Mouse (Mus musculus) regulatory T cell (primary cell): ENCODE results near the gene Adora2a.
"Not testable (repeated sequence)": the region's sequence is repeated elsewhere in the genome, so short reads cannot be mapped to it uniquely, and the experiment has no call there.

Source experiments
- in situ Hi-C: fragments of 300-600 bp; cut with MboI, MseI; formaldehyde crosslinking; loops from one replicate; pipeline ENCODE4 v1.15.1; 2025; ENCODE audit warnings: high pct_unique_total_duplicates

Adora2a gene

GRCm38 (mm10) chr10:75314190-75314980 lies 2.3 kb upstream of the Adora2a start:
- in situ Hi-C loops, result no loop called here

DNA sequence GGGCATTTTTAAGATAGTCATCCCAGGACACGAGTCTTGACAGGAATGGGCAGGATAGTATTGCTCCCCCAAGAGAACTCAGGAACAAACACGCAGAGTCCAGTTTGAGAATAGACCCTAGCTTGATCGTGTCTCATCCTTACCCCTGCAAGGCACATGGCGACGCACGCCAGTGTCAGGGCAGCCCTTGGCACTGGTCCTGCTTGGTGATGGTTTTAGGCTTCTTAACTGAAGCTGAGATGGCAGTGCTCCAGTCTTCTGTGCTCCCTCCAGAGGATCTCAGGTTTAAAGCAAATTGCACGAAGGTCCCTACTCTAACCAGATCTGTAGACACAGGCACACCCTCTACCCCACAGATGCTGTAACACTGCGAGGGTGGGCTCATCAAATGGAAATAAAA lies 921 bp upstream of the Adora2a start:
- in situ Hi-C loops, result no loop called here

DNA sequence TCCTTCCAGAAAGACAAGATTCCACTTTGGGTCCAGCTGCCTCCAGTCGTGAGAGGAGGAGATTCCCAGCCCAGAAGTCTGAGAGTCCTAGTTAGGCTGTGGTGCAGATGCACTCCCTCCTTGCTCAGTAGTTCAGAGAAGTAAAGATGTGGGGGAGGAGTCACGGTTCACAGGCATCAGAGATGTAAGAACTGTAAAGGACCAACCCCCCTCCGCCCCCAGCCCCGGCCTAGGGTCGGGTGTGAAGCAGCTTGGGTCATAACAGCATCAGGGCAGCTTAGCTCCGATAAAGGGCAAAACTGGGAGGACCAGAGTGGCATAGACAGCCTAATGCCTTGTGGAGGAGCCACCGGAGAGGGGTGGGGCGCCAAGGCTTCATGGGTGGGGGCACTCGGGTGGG lies 205 bp upstream of the Adora2a start:
- in situ Hi-C loops, result no loop called here

- in situ Hi-C loops, result no loop called here
Observed at GRCm38 (mm10) chr10:75316908-75317761, 458 bp downstream of the Adora2a start.

GRCm38 (mm10) chr10:75318206-75318605 lies 1.5 kb downstream of the Adora2a start:
- in situ Hi-C loops, result no loop called here

DNA sequence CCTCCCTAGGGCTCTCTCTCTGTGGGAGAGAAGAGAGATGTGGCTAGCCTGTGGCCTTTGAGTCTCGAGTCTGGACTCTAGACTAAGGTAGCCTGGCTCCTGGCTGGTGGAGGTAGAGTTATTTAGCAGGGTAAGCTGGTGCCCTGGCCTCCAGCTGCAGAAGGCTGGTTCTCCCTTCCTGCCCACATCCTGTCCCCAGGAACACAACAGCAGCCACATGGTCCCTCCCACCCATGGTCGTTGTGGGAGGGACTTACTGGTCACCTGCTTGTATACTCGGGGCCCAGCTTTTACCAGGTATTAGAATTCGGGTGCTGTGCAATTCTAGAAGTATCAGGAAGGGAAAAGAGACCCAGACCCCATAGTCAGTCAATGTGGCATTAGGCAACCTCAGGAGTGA lies 3.6 kb downstream of the Adora2a start:
- in situ Hi-C loops, result no loop called here

DNA sequence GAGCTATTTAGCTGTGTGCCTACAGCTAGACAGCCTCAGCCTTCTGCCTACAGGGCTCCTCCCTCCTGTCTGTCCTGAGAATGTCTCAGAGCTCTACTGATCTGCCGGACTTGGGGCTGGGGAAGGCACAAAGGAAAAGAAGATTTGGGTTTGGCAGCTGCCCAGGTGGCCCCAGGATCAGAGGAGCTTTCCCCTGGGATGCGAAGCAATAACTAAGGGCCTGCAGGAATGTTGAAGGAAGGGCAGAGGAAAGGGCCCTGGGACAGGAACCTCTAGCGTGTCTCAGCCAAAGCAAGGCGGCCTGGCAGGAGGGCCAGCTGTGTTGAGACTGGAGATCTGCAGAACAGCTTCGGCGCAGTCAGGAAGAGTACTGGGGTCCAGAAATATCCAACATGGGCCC lies 6.3 kb downstream of the Adora2a start:
- in situ Hi-C loops, result no loop called here

DNA sequence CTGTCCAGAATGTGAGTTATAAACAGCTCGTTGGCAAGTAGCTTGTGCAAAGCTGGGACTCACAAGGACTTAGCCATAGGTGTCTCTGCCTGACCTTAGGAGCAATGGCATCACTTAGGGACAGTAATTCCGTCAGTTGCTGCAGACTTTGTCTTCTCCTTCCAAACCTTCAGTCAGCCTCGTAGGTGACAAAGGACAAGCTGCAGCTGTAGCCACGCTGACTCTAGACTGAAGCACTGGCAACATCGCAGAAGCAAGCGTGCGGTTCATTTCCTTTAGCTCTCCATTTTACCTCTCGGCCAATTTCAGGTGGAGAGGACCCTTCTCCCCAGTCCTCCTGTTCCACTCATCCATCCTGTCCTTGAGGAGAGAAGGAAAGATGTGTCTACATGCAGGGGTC lies 7.3 kb downstream of the Adora2a start:
- in situ Hi-C loops, result no loop called here

DNA sequence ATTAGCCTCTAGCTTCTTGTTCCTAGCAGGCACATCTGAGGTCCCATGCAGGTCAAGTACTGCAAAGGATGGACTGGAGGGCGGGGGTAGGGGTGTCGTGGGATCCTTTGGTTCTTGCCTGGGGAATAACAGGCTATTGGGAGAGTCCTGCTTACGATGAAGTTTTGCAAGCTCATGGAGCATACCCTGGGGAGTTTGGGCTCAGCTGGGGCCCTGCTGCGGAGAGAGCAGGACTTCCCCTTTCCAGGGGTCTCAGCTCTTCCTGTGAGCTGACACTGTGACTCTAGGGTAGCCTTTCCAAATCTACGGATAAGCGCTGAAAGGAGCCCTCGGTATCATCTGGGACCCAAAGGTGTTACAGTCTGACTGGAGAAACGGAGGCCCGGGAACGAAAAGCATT lies 7.7 kb downstream of the Adora2a start:
- in situ Hi-C loops, result no loop called here

GRCm38 (mm10) chr10:75325821-75326220 lies 9.1 kb downstream of the Adora2a start:
- in situ Hi-C loops, result loop anchor here (5.0 kb wide), 1 partner anchor 111 kb away; no protein-coding TSS in a partner anchor

GRCm38 (mm10) chr10:75326553-75326952 lies 9.9 kb downstream of the Adora2a start:
- in situ Hi-C loops, result loop anchor here (5.0 kb wide), 1 partner anchor 111 kb away; no protein-coding TSS in a partner anchor

GRCm38 (mm10) chr10:75327081-75327480 lies 10.4 kb downstream of the Adora2a start:
- in situ Hi-C loops, result loop anchor here (5.0 kb wide), 1 partner anchor 110 kb away; no protein-coding TSS in a partner anchor

- in situ Hi-C loops, result loop anchor here (5.0 kb wide), 1 partner anchor 109 kb away; no protein-coding TSS in a partner anchor
Observed at GRCm38 (mm10) chr10:75328201-75328704, 11.6 kb downstream of the Adora2a start.

DNA sequence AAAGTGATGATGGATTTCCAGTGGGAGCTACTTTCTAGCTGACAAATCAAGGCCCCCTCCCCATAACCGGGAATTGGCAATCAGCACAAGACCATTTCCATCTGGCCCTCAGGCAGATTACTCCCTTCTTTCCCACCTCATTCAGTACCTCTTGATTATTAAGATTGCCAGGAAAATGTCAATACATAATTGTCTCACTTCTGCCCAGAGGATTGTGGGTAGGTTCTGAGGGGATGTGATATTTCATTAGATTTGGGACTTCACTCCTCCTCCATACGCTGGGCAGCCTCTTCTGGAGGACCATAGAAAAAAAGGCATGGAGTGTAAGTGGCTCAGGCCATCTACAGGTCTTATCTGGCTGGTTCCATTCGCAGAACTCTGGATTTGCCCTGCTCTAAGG lies 15.6 kb downstream of the Adora2a start:
- in situ Hi-C loops, result no loop called here

GRCm38 (mm10) chr10:75333176-75333776 lies 16.6 kb downstream of the Adora2a start:
- in situ Hi-C loops, result no loop called here

GRCm38 (mm10) chr10:75334175-75334574 lies 17.5 kb downstream of the Adora2a start:
- in situ Hi-C loops, result no loop called here

GRCm38 (mm10) chr10:75335075-75335474 lies 18.4 kb downstream of the Adora2a start:
- in situ Hi-C loops, result no loop called here

DNA sequence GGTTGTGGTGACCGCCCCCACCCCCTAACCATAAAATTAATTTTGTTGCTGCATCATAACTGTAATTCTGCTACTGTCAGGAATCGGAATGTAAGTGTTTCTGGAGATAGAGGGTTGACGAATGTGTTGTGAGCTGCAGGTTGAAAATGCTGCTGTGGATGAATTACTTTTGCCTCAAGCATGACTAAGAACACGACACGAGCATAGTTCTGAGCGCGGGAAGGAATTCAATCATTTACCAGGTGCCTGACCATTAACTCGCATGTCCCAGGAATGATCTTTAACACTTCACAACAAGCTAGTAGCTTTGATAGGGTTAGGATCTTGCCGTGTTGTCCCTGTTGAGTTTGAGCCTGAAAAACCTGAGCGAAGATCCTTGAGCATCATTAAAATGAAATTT lies 20.6 kb downstream of the Adora2a start:
- in situ Hi-C loops, result no loop called here

- in situ Hi-C loops, result no loop called here
Observed at GRCm38 (mm10) chr10:75338852-75339251, 22.2 kb downstream of the Adora2a start.

- in situ Hi-C loops, result no loop called here
Observed at GRCm38 (mm10) chr10:75339377-75339776, 22.7 kb downstream of the Adora2a start.

- in situ Hi-C loops, result no loop called here
Observed at GRCm38 (mm10) chr10:75341936-75342335, 25.3 kb downstream of the Adora2a start.

- in situ Hi-C loops, result not testable (repeated sequence)
Observed at GRCm38 (mm10) chr10:75344563-75344962, 27.9 kb downstream of the Adora2a start.
